Mouse (Mus musculus): ENCODE measurements around the gene Rag2.

GRCm38 (mm10) chr2:101623042-101623441 lies 1.5 kb upstream of the Rag2 start:
- no peak for TF ChIP-seq CTCF (IDR thresholded peaks at IDR 0.05; ENCODE audit: insufficient read depth, low read length)
- TF ChIP-seq POLR2A (IDR thresholded peaks at IDR 0.05; ENCODE audit: borderline replicate concordance, extremely low read depth, low read depth, low read length) = no peak

Data from lung, adult 2 months (tissue).